Comparison of ENCODE assay signal across 23 mouse cellular contexts in the genomic region with DNA sequence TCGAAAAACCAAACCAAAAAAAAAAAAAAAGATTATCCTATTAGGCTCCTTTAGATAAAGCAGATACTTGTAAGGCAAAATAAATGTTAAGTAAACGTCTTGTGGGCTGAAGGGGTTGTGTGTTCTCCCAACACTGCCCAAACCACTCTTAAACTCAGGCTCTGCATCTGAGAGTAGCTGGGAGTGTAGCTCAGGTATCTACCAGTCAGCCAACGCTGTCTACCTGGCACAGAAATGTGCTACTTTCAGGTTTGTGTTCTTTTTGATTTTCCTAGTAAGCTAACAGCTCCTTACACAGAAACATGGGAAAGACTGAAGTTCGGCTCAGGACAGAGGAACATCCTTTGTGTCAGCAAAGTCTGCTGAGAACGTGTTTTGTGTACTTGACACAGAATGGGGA. TPM values are rescaled to one million over a fixed set of nuclear protein-coding genes. Genes with fewer than 3 reads are reported as not detected.
DNase-seq lines count a peak whose midpoint lies in the region; ATAC-seq and TF ChIP-seq lines count a peak whose summit lies in the region.
"Had no signal": no experiment of that assay in that cellular context is flagged by ENCODE, and none has a peak within 500 bp of the region (broad histone marks: within the 10 kb centered on the region; RNA-seq: fewer than 3 reads in every experiment).

No protein-coding gene starts in this region.

- TF ChIP-seq POLR2A in heart, adult 2 months (IDR thresholded peaks at IDR 0.05; ENCODE audit: insufficient read depth, low read depth, low read length), result no peak

- DNase-seq in heart, adult 2 months, result no peak
- no peak for DNase-seq in heart, postnatal 4 days
- DNase-seq in heart, postnatal 0 days (ENCODE audit: low spot score), result no peak
- no peak for DNase-seq in heart, postnatal 36 days
- DNase-seq in limb, embryonic 10.5 days (ENCODE audit: low spot score), result no peak
- peak; percentile 76 for DNase-seq in midbrain, embryonic 11.5 days (ENCODE audit: low spot score, missing footprints)
- DNase-seq: adrenal gland, postnatal 25 days; cerebellum, adult 9-11 months; gastrocnemius, postnatal 14 days; kidney, postnatal 10 days; liver, postnatal 0 days had no signal

- H3K36me3 ChIP-seq in heart, adult 2 months (ENCODE audit: control insufficient read depth, insufficient read depth, low read length), result no peaks in the 10 kb centered on the region
- H3K36me3 ChIP-seq in heart, postnatal 0 days (replicated peaks; ENCODE audit: control insufficient read depth, insufficient read depth, low read length), result peaks cover 8% of the 10 kb centered on the region
- peaks cover 6% of the 10 kb centered on the region; the same call in 1 of the 2 replicates for H3K36me3 ChIP-seq in limb, embryonic 15.5 days
- no peaks in the 10 kb centered on the region for H3K36me3 ChIP-seq in limb, embryonic 10.5 days
- no peaks in the 10 kb centered on the region for H3K36me3 ChIP-seq in midbrain, embryonic 11.5 days (ENCODE audit: control insufficient read depth, insufficient read depth, low read length)
- no peaks in the 10 kb centered on the region for H3K36me3 ChIP-seq in midbrain, embryonic 15.5 days (replicated peaks)
- H3K36me3 ChIP-seq: forebrain, embryonic 15.5 days; midbrain, embryonic 13.5 days had no signal

- no peak for TF ChIP-seq EP300 in heart, adult 2 months (IDR thresholded peaks at IDR 0.05; ENCODE audit: insufficient read depth, low read depth, low read length)
- TF ChIP-seq EP300 in heart, postnatal 0 days (IDR thresholded peaks at IDR 0.05; ENCODE audit: low read depth), result no peak

- no peak overlapping the region for H3K4me3 ChIP-seq in heart, adult 2 months
- H3K4me3 ChIP-seq in heart, postnatal 0 days (ENCODE audit: low read depth, low read length), result no peak overlapping the region
- H3K4me3 ChIP-seq in limb, embryonic 15.5 days, result no peak overlapping the region
- H3K4me3 ChIP-seq in limb, embryonic 10.5 days, result no peak overlapping the region
- H3K4me3 ChIP-seq in midbrain, embryonic 11.5 days (ENCODE audit: low read depth, low read length), result no peak overlapping the region
- no peak overlapping the region for H3K4me3 ChIP-seq in midbrain, embryonic 15.5 days
- H3K4me3 ChIP-seq: forebrain, embryonic 15.5 days; midbrain, embryonic 13.5 days had no signal

- no peaks in the 10 kb centered on the region for H3K9me3 ChIP-seq in heart, postnatal 0 days (replicated peaks; ENCODE audit: control insufficient read depth, low read length)
- H3K9me3 ChIP-seq in limb, embryonic 15.5 days, result no peaks in the 10 kb centered on the region
- H3K9me3 ChIP-seq in limb, embryonic 10.5 days (replicated peaks), result no peaks in the 10 kb centered on the region
- H3K9me3 ChIP-seq in midbrain, embryonic 11.5 days (ENCODE audit: control insufficient read depth, low read length), result no peaks in the 10 kb centered on the region
- no peaks in the 10 kb centered on the region for H3K9me3 ChIP-seq in midbrain, embryonic 15.5 days
- H3K9me3 ChIP-seq: embryonic facial prominence, embryonic 10.5 days; forebrain, embryonic 15.5 days; midbrain, embryonic 13.5 days had no signal

- no peak for ATAC-seq in heart, postnatal 0 days (ENCODE audit: insufficient read depth, low read depth)
- ATAC-seq in limb, embryonic 15.5 days (ENCODE audit: insufficient number of reproducible peaks, low FRiP score, low TSS enrichment, low read depth), result no peak
- no peak for ATAC-seq in midbrain, embryonic 11.5 days (ENCODE audit: low FRiP score)
- ATAC-seq in midbrain, embryonic 15.5 days (replicated peaks), result no peak
- ATAC-seq: forebrain, embryonic 15.5 days; liver, postnatal 0 days; midbrain, embryonic 13.5 days had no signal

- H3K4me2 ChIP-seq in heart, postnatal 0 days (ENCODE audit: low read depth, low read length), result no peak overlapping the region
- no peak overlapping the region for H3K4me2 ChIP-seq in limb, embryonic 15.5 days
- no peak overlapping the region for H3K4me2 ChIP-seq in midbrain, embryonic 11.5 days
- H3K4me2 ChIP-seq in midbrain, embryonic 15.5 days, result no peak overlapping the region
- H3K4me2 ChIP-seq: forebrain, embryonic 15.5 days; liver, embryonic 11.5 days; midbrain, embryonic 13.5 days had no signal

- WGBS in heart, adult 2 months, result 56% methylated on average over 5 of the region's 5 CpGs
- 67% methylated on average over 5 of the region's 5 CpGs for whole genome bisulfite sequencing in heart, postnatal 0 days
- WGBS in limb, embryonic 15.5 days, result 70% methylated on average over 5 of the region's 5 CpGs
- 65% methylated on average over 5 of the region's 5 CpGs for WGBS in limb, embryonic 10.5 days
- whole genome bisulfite sequencing in midbrain, embryonic 11.5 days, result 61% methylated on average over 5 of the region's 5 CpGs
- WGBS in midbrain, embryonic 15.5 days, result 60% methylated on average over 5 of the region's 5 CpGs

- intact Hi-C loops in heart, adult 2 months (cut with DNase I), result no loop called here
- intact Hi-C loops in heart, postnatal 36 days (cut with DNase I), result no loop called here

- H3K4me1 ChIP-seq in heart, adult 2 months (ENCODE audit: control insufficient read depth, insufficient read depth, low read length), result peaks cover 15% of the 10 kb centered on the region
- H3K4me1 ChIP-seq in heart, postnatal 0 days (ENCODE audit: control insufficient read depth, insufficient read depth), result peaks cover 42% of the 10 kb centered on the region
- peaks cover 59% of the 10 kb centered on the region for H3K4me1 ChIP-seq in limb, embryonic 15.5 days
- peaks cover 62% of the 10 kb centered on the region for H3K4me1 ChIP-seq in limb, embryonic 10.5 days
- H3K4me1 ChIP-seq in midbrain, embryonic 11.5 days (ENCODE audit: control insufficient read depth, insufficient read depth, low read length), result peaks cover 40% of the 10 kb centered on the region
- H3K4me1 ChIP-seq in midbrain, embryonic 15.5 days, result peaks cover 33% of the 10 kb centered on the region

- no peak overlapping the region for H3K9ac ChIP-seq in heart, adult 2 months (ENCODE audit: low read depth, low read length)
- no peak overlapping the region for H3K9ac ChIP-seq in heart, postnatal 0 days (replicated peaks; ENCODE audit: low read depth, low read length)
- no peak overlapping the region for H3K9ac ChIP-seq in limb, embryonic 15.5 days
- H3K9ac ChIP-seq in midbrain, embryonic 11.5 days (ENCODE audit: low read length), result no peak overlapping the region
- no peak overlapping the region for H3K9ac ChIP-seq in midbrain, embryonic 15.5 days
- H3K9ac ChIP-seq: forebrain, embryonic 15.5 days; hindbrain, embryonic 14.5 days; liver, postnatal 0 days; midbrain, embryonic 13.5 days had no signal

- no peak for TF ChIP-seq CTCF in heart, adult 2 months (IDR thresholded peaks at IDR 0.05)
- TF ChIP-seq CTCF in heart, postnatal 0 days (IDR thresholded peaks at IDR 0.05; ENCODE audit: low read depth), result no peak

- H3K79me2 ChIP-seq in heart, adult 2 months (replicated peaks; ENCODE audit: control insufficient read depth, insufficient read depth, low read length), result no peaks in the 10 kb centered on the region

- peak overlapping the region; percentile 99 for H3K27ac ChIP-seq in heart, adult 2 months
- peak overlapping the region; percentile 97 for H3K27ac ChIP-seq in heart, postnatal 0 days (ENCODE audit: low read depth)
- H3K27ac ChIP-seq in limb, embryonic 15.5 days, result peak overlapping the region; percentile 11; the same call in 1 of the 2 replicates
- no peak overlapping the region for H3K27ac ChIP-seq in limb, embryonic 10.5 days
- no peak overlapping the region for H3K27ac ChIP-seq in midbrain, embryonic 11.5 days (ENCODE audit: low read depth, low read length)
- H3K27ac ChIP-seq in midbrain, embryonic 15.5 days, result no peak overlapping the region
- H3K27ac ChIP-seq: forebrain, embryonic 15.5 days; hindbrain, embryonic 14.5 days had no signal

- no peaks in the 10 kb centered on the region for H3K27me3 ChIP-seq in heart, adult 2 months (ENCODE audit: control insufficient read depth, insufficient read depth, low read length)
- no peaks in the 10 kb centered on the region for H3K27me3 ChIP-seq in heart, postnatal 0 days (ENCODE audit: control insufficient read depth, insufficient read depth, low read length)
- H3K27me3 ChIP-seq in limb, embryonic 15.5 days, result peaks cover 10% of the 10 kb centered on the region; the same call in 1 of the 2 replicates
- H3K27me3 ChIP-seq in limb, embryonic 10.5 days (ENCODE audit: low read depth, poor library complexity, severe bottlenecking), result peaks cover 70% of the 10 kb centered on the region
- peaks cover 28% of the 10 kb centered on the region for H3K27me3 ChIP-seq in midbrain, embryonic 11.5 days (ENCODE audit: control insufficient read depth, insufficient read depth, low read length)
- peaks cover 45% of the 10 kb centered on the region for H3K27me3 ChIP-seq in midbrain, embryonic 15.5 days (replicated peaks)

RNA-seq across cellular contexts. Expression of gene Mcam, which starts 2.1 kb away (rescaled TPM):
- total RNA-seq in heart, adult 2 months (2021), result 10 to 100 TPM; 31.6 to 32.5 TPM
- polyA plus RNA-seq in heart, adult 2 months (2012; rRNA removed), result 49.8 and 70.9 TPM in 2 replicates
- 100 to 1,000 TPM; 204 to 213 TPM for total RNA-seq in heart, postnatal 4 days (2021)
- 190 and 209 TPM in 2 replicates for total RNA-seq in heart, postnatal 0 days (2014; rRNA removed; ENCODE audit: low replicate concordance)
- polyA plus RNA-seq in heart, postnatal 0 days (2015; fragmentation: Nextera tagmentation; extraction: Ambion mirVana), result 47.1 and 54.2 TPM in 2 replicates
- 10 to 100 TPM; 38.7 to 39.3 TPM for total RNA-seq in heart, postnatal 36 days (2021)
- polyA plus RNA-seq in limb, embryonic 15.5 days (2015; fragmentation: Nextera tagmentation; extraction: Ambion mirVana), result 41.5 and 47.3 TPM in 2 replicates
- polyA plus RNA-seq in limb, embryonic 10.5 days (2016; fragmentation: Nextera tagmentation; extraction: Ambion mirVana), result 9.8 and 10.1 TPM in 2 replicates
- 14.5 and 15.2 TPM in 2 replicates for polyA plus RNA-seq in midbrain, embryonic 11.5 days (2014; fragmentation: Nextera tagmentation; extraction: Ambion mirVana)
- 11.7 and 11.9 TPM in 2 replicates for polyA plus RNA-seq in midbrain, embryonic 15.5 days (2015; fragmentation: Nextera tagmentation; extraction: Ambion mirVana)

RNA-seq across cellular contexts. Expression of gene Rnf26, which starts 18.9 kb away (rescaled TPM):
- 1 to 10 TPM; 6.5 to 6.7 TPM for total RNA-seq in heart, adult 2 months (2021)
- polyA plus RNA-seq in heart, adult 2 months (2012; rRNA removed), result 7.3 and 10.4 TPM in 2 replicates
- total RNA-seq in heart, postnatal 4 days (2021), result 10 to 100 TPM; 22.3 to 24.7 TPM
- total RNA-seq in heart, postnatal 0 days (2014; rRNA removed; ENCODE audit: low replicate concordance), result 13.0 and 16.6 TPM in 2 replicates
- polyA plus RNA-seq in heart, postnatal 0 days (2015; fragmentation: Nextera tagmentation; extraction: Ambion mirVana), result 13.7 and 14.1 TPM in 2 replicates
- 1 to 10 TPM; 6.7 to 7.6 TPM for total RNA-seq in heart, postnatal 36 days (2021)
- polyA plus RNA-seq in limb, embryonic 15.5 days (2015; fragmentation: Nextera tagmentation; extraction: Ambion mirVana), result 61.9 and 70.5 TPM in 2 replicates
- polyA plus RNA-seq in limb, embryonic 10.5 days (2016; fragmentation: Nextera tagmentation; extraction: Ambion mirVana), result 88.1 and 97.0 TPM in 2 replicates
- polyA plus RNA-seq in midbrain, embryonic 11.5 days (2014; fragmentation: Nextera tagmentation; extraction: Ambion mirVana), result 49.5 and 56.4 TPM in 2 replicates
- 29.2 and 32.4 TPM in 2 replicates for polyA plus RNA-seq in midbrain, embryonic 15.5 days (2015; fragmentation: Nextera tagmentation; extraction: Ambion mirVana)

RNA-seq across cellular contexts. Expression of gene Gm49380, which starts 18.9 kb away (rescaled TPM):
- under 1 TPM; 0.21 to 0.23 TPM for total RNA-seq in heart, adult 2 months (2021)
- polyA plus RNA-seq in heart, adult 2 months (2012; rRNA removed), result not detected in 2 replicates
- not detected for total RNA-seq in heart, postnatal 4 days (2021)
- total RNA-seq in heart, postnatal 0 days (2014; rRNA removed; ENCODE audit: low replicate concordance), result not detected in 2 replicates
- 0.10 TPM in 1 of 2 replicates, not detected in the other for polyA plus RNA-seq in heart, postnatal 0 days (2015; fragmentation: Nextera tagmentation; extraction: Ambion mirVana)
- total RNA-seq in heart, postnatal 36 days (2021), result under 1 TPM in 1 of 2 experiments, not detected in 1; 0.14 TPM
- 0.27 and 0.28 TPM in 2 replicates for polyA plus RNA-seq in limb, embryonic 15.5 days (2015; fragmentation: Nextera tagmentation; extraction: Ambion mirVana)
- 0.10 and 0.35 TPM in 2 replicates for polyA plus RNA-seq in limb, embryonic 10.5 days (2016; fragmentation: Nextera tagmentation; extraction: Ambion mirVana)
- 0.23 and 0.36 TPM in 2 replicates for polyA plus RNA-seq in midbrain, embryonic 11.5 days (2014; fragmentation: Nextera tagmentation; extraction: Ambion mirVana)
- 0.13 and 0.25 TPM in 2 replicates for polyA plus RNA-seq in midbrain, embryonic 15.5 days (2015; fragmentation: Nextera tagmentation; extraction: Ambion mirVana)
- total RNA-seq: megakaryocyte progenitor cell, adult 5-6 weeks had no signal
- polyA plus RNA-seq: heart, embryonic 11.5 days; limb, embryonic 11.5 days; liver, embryonic 11.5 days; liver, postnatal 0 days; spleen, adult 2 months had no signal

RNA-seq across cellular contexts. Expression of gene C1qtnf5, which starts 25.2 kb away (rescaled TPM):
- total RNA-seq in heart, adult 2 months (2021), result 1 to 10 TPM; 4.8 to 7.6 TPM
- polyA plus RNA-seq in heart, adult 2 months (2012; rRNA removed), result 9.4 and 13.8 TPM in 2 replicates
- total RNA-seq in heart, postnatal 4 days (2021), result 1 to 10 TPM; 8.5 to 9.7 TPM
- 9.0 TPM in 2 replicates for total RNA-seq in heart, postnatal 0 days (2014; rRNA removed; ENCODE audit: low replicate concordance)
- 4.1 and 4.5 TPM in 2 replicates for polyA plus RNA-seq in heart, postnatal 0 days (2015; fragmentation: Nextera tagmentation; extraction: Ambion mirVana)
- 1 to 10 TPM; 8.4 to 8.9 TPM for total RNA-seq in heart, postnatal 36 days (2021)
- polyA plus RNA-seq in limb, embryonic 15.5 days (2015; fragmentation: Nextera tagmentation; extraction: Ambion mirVana), result 8.5 and 9.4 TPM in 2 replicates
- polyA plus RNA-seq in limb, embryonic 10.5 days (2016; fragmentation: Nextera tagmentation; extraction: Ambion mirVana), result 0.24 TPM in 1 of 2 replicates, not detected in the other
- 0.85 and 0.99 TPM in 2 replicates for polyA plus RNA-seq in midbrain, embryonic 11.5 days (2014; fragmentation: Nextera tagmentation; extraction: Ambion mirVana)
- polyA plus RNA-seq in midbrain, embryonic 15.5 days (2015; fragmentation: Nextera tagmentation; extraction: Ambion mirVana), result 2.9 and 4.1 TPM in 2 replicates
- total RNA-seq: megakaryocyte progenitor cell, adult 5-6 weeks had no signal

RNA-seq across cellular contexts. Expression of gene Mfrp, which starts 30.7 kb away (rescaled TPM):
- under 1 TPM in 1 of 2 experiments, not detected in 1; 0.05 TPM for total RNA-seq in heart, adult 2 months (2021)
- 0.04 and 0.12 TPM in 2 replicates for polyA plus RNA-seq in heart, adult 2 months (2012; rRNA removed)
- not detected for total RNA-seq in heart, postnatal 4 days (2021)
- total RNA-seq in heart, postnatal 0 days (2014; rRNA removed; ENCODE audit: low replicate concordance), result not detected in 2 replicates
- not detected in 2 replicates for polyA plus RNA-seq in heart, postnatal 0 days (2015; fragmentation: Nextera tagmentation; extraction: Ambion mirVana)
- not detected for total RNA-seq in heart, postnatal 36 days (2021)
- polyA plus RNA-seq in limb, embryonic 15.5 days (2015; fragmentation: Nextera tagmentation; extraction: Ambion mirVana), result 0.10 and 0.20 TPM in 2 replicates
- polyA plus RNA-seq in limb, embryonic 10.5 days (2016; fragmentation: Nextera tagmentation; extraction: Ambion mirVana), result 0.13 and 0.14 TPM in 2 replicates
- polyA plus RNA-seq in midbrain, embryonic 11.5 days (2014; fragmentation: Nextera tagmentation; extraction: Ambion mirVana), result not detected in 2 replicates
- 0.08 and 0.13 TPM in 2 replicates for polyA plus RNA-seq in midbrain, embryonic 15.5 days (2015; fragmentation: Nextera tagmentation; extraction: Ambion mirVana)
- total RNA-seq: adrenal gland, postnatal 25 days had no signal
- polyA plus RNA-seq: liver, postnatal 0 days; neural tube, embryonic 14.5 days had no signal

Comparison
In these comparisons a context has a peak if more than half of its experiments do, and no peak if none do; other contexts are left out.
1. H3K27ac ChIP-seq: peak in heart, adult 2 months (single experiment), heart, postnatal 0 days (single experiment) and limb, embryonic 15.5 days (single experiment); none in limb, embryonic 10.5 days (single experiment), midbrain, embryonic 11.5 days (single experiment) and midbrain, embryonic 15.5 days (single experiment).